Mouse (Mus musculus) frontal cortex, adult 2 months (tissue): ENCODE measurements at regions not wholly inside any gene's neighbourhood (a gene's known extent, or its start where the extent isn't known, plus 50 kb on each side); places are given as distances from the start of the nearest gene placed in this dataset.
A peak's percentile ranks its signal among the peaks of the same experiment; 100 is the strongest.
"Not testable (repeated sequence)": the region's sequence is repeated elsewhere in the genome, so short reads cannot be mapped to it uniquely, and the experiment has no call there.

Source experiments
- DNase-seq, 2 experiments: peaks; one replicate each; pipeline ENCODE4 v3.0.0; 2022; ENCODE audit warnings: low spot score in 1 of 2; ENCODE audit errors: extremely low spot score in 1 of 2

- not testable (repeated sequence) for DNase-seq
Observed at GRCm38 (mm10) chr12:113994284-113994683, 450.6 kb downstream of the Adam6a start.

GRCm38 (mm10) chr12:114008491-114008890, 464.8 kb downstream of the Adam6a start:
- not testable (repeated sequence) for DNase-seq

- DNase-seq: no peak
Observed at GRCm38 (mm10) chr12:114009391-114009790, 465.7 kb downstream of the Adam6a start.

GRCm38 (mm10) chr12:114012860-114013259, 469.2 kb downstream of the Adam6a start:
- DNase-seq: peak in 1 of 2 experiments; percentile 35

- DNase-seq: not testable (repeated sequence)
Observed at GRCm38 (mm10) chr12:114037011-114037410, 493.3 kb downstream of the Adam6a start.

- DNase-seq: peak in 1 of 2 experiments; percentile 6
Observed at GRCm38 (mm10) chr12:114047991-114048390, 504.3 kb downstream of the Adam6a start.

GRCm38 (mm10) chr12:114053341-114053740, 509.6 kb downstream of the Adam6a start:
- no peak for DNase-seq

GRCm38 (mm10) chr12:114059615-114060014, 515.9 kb downstream of the Adam6a start:
- DNase-seq: no peak

- peak in 1 of 2 experiments; percentile 10 for DNase-seq
Observed at GRCm38 (mm10) chr12:114067166-114067565, 523.5 kb downstream of the Adam6a start.

- DNase-seq: not testable (repeated sequence)
Observed at GRCm38 (mm10) chr12:114108731-114109130, 565.0 kb downstream of the Adam6a start.

GRCm38 (mm10) chr12:114134897-114135296, 591.2 kb downstream of the Adam6a start:
- no peak for DNase-seq

- DNase-seq: no peak
Observed at GRCm38 (mm10) chr12:114148779-114149178, 605.1 kb downstream of the Adam6a start.

- DNase-seq: no peak
Observed at GRCm38 (mm10) chr12:114172305-114172704, 628.6 kb downstream of the Adam6a start.

- no peak for DNase-seq
Observed at GRCm38 (mm10) chr12:114199521-114199920, 655.8 kb downstream of the Adam6a start.

GRCm38 (mm10) chr12:114222541-114222940, 678.8 kb downstream of the Adam6a start:
- no peak for DNase-seq
